Mouse (Mus musculus): ENCODE measurements around the gene Lrfn1. TPM values are rescaled to one million over a fixed set of nuclear protein-coding genes. Genes with fewer than 3 reads are reported as not detected.
"Not testable (repeated sequence)": the region's sequence is repeated elsewhere in the genome, so short reads cannot be mapped to it uniquely, and the experiment has no call there.

Gene Lrfn1
- total RNA-seq, 2 experiments from 2014 or later, result 0.66 to 1.0 TPM

- ATAC-seq (ENCODE audit: poor library complexity, severe bottlenecking), result not testable (repeated sequence)
Observed at GRCm38 (mm10) chr7:28509121-28509520, 57.3 kb downstream of the Lrfn1 start.

GRCm38 (mm10) chr7:28510405-28510974 is 58.7 kb downstream of the Lrfn1 start, which contains the start of gene Ifnl2:
TSS of gene Ifnl2 (minus strand) at chr7:28510455.
- not testable (repeated sequence) for ATAC-seq (ENCODE audit: poor library complexity, severe bottlenecking)

DNA sequence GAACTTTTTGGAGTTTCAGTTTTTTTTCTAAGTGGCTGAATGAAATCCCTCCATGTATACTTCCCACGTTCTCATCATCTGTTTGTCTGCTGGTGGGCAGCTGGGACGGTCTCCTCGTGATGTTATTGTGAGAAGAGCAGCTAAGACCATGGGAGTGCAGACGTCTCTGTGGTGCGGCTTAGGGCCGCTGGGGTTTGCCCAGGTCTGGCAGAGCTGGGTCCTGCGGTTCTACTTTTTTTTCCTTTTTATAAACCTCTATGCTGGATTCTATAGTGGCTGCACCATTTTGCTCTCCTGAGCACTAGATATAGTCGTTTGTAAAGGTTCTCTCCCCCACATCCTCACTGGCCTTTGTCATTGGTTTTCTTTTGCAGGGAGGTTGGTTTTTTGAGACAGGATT is 59.7 kb downstream of the Lrfn1 start:
- ATAC-seq (ENCODE audit: poor library complexity, severe bottlenecking), result no peak

Other genes with a start within 250 kb of the Lrfn1 start
- gene Eid2, start 184.1 kb upstream of the Lrfn1 start, total RNA-seq (2015), result 0.68 and 1.1 TPM in 2 replicates
- gene Eid2, start 184.1 kb upstream of the Lrfn1 start, total RNA-seq (2017), result 0.40 and 0.57 TPM in 2 replicates
- 3.6 and 5.8 TPM in 2 replicates for gene Eid2b, start 174.2 kb upstream of the Lrfn1 start, total RNA-seq (2015)
- 2.9 and 3.0 TPM in 2 replicates for gene Eid2b, start 174.2 kb upstream of the Lrfn1 start, total RNA-seq (2017)
- gene Selenov, start 160.8 kb upstream of the Lrfn1 start, total RNA-seq (2015), result not detected in 2 replicates
- gene Selenov, start 160.8 kb upstream of the Lrfn1 start, total RNA-seq (2017), result not detected in 2 replicates
- not detected in 2 replicates for gene Dll3, start 149.7 kb upstream of the Lrfn1 start, total RNA-seq (2015)
- gene Dll3, start 149.7 kb upstream of the Lrfn1 start, total RNA-seq (2017), result not detected in 2 replicates
- gene Timm50, start 139.9 kb upstream of the Lrfn1 start, total RNA-seq (2015), result 19.5 and 26.2 TPM in 2 replicates
- 19.7 and 22.1 TPM in 2 replicates for gene Timm50, start 139.9 kb upstream of the Lrfn1 start, total RNA-seq (2017)
- 47.1 and 56.8 TPM in 2 replicates for gene Supt5, start 113.2 kb upstream of the Lrfn1 start, total RNA-seq (2015)
- gene Supt5, start 113.2 kb upstream of the Lrfn1 start, total RNA-seq (2017), result 61.2 and 67.5 TPM in 2 replicates
- gene Rps16, start 101.3 kb upstream of the Lrfn1 start, total RNA-seq (2015), result 2,258 and 2,353 TPM in 2 replicates
- 250 and 448 TPM in 2 replicates for gene Rps16, start 101.3 kb upstream of the Lrfn1 start, total RNA-seq (2017)
- gene Plekhg2, start 79.4 kb upstream of the Lrfn1 start, total RNA-seq (2015), result 11.5 and 15.2 TPM in 2 replicates
- gene Plekhg2, start 79.4 kb upstream of the Lrfn1 start, total RNA-seq (2017), result 6.1 and 6.3 TPM in 2 replicates
- 350 and 368 TPM in 2 replicates for gene Zfp36, start 71.7 kb upstream of the Lrfn1 start, total RNA-seq (2015)
- 118 and 143 TPM in 2 replicates for gene Zfp36, start 71.7 kb upstream of the Lrfn1 start, total RNA-seq (2017)
- gene Med29, start 59.3 kb upstream of the Lrfn1 start, total RNA-seq (2015), result 14.7 and 15.4 TPM in 2 replicates
- gene Med29, start 59.3 kb upstream of the Lrfn1 start, total RNA-seq (2017), result 9.0 and 9.4 TPM in 2 replicates
- gene Paf1, start 59.0 kb upstream of the Lrfn1 start, total RNA-seq (2015), result 42.1 and 46.8 TPM in 2 replicates
- 129 and 153 TPM in 2 replicates for gene Paf1, start 59.0 kb upstream of the Lrfn1 start, total RNA-seq (2017)
- 544 and 552 TPM in 2 replicates for gene Gmfg, start 14.5 kb upstream of the Lrfn1 start, total RNA-seq (2015)
- gene Gmfg, start 14.5 kb upstream of the Lrfn1 start, total RNA-seq (2017), result 837 and 967 TPM in 2 replicates
- gene Ifnl2, start 58.5 kb downstream of the Lrfn1 start, total RNA-seq (2015), result not detected in 2 replicates
- gene Ifnl2, start 58.5 kb downstream of the Lrfn1 start, total RNA-seq (2017), result not detected in 2 replicates
- not detected in 2 replicates for gene Ifnl3, start 70.9 kb downstream of the Lrfn1 start, total RNA-seq (2015)
- not detected in 2 replicates for gene Ifnl3, start 70.9 kb downstream of the Lrfn1 start, total RNA-seq (2017)
- gene Sycn, start 88.9 kb downstream of the Lrfn1 start, total RNA-seq (2015), result not detected in 2 replicates
- not detected in 2 replicates for gene Sycn, start 88.9 kb downstream of the Lrfn1 start, total RNA-seq (2017)
- 1.4 and 2.2 TPM in 2 replicates for gene Nccrp1, start 95.3 kb downstream of the Lrfn1 start, total RNA-seq (2015)
- gene Nccrp1, start 95.3 kb downstream of the Lrfn1 start, total RNA-seq (2017), result 0.26 TPM in 1 of 2 replicates, not detected in the other
- 30.2 and 35.4 TPM in 2 replicates for gene Samd4b, start 146.2 kb downstream of the Lrfn1 start, total RNA-seq (2015)
- 6.1 and 7.1 TPM in 2 replicates for gene Samd4b, start 146.2 kb downstream of the Lrfn1 start, total RNA-seq (2017)
- gene Pak4, start 146.2 kb downstream of the Lrfn1 start, total RNA-seq (2015), result 10.0 and 12.8 TPM in 2 replicates
- 9.9 and 11.7 TPM in 2 replicates for gene Pak4, start 146.2 kb downstream of the Lrfn1 start, total RNA-seq (2017)
- gene Acp7, start 179.4 kb downstream of the Lrfn1 start, total RNA-seq (2015), result not detected in 2 replicates
- not detected in 2 replicates for gene Acp7, start 179.4 kb downstream of the Lrfn1 start, total RNA-seq (2017)
- gene Fbxo27, start 240.9 kb downstream of the Lrfn1 start, total RNA-seq (2015), result 0.58 and 0.93 TPM in 2 replicates
- 0.08 and 0.70 TPM in 2 replicates for gene Fbxo27, start 240.9 kb downstream of the Lrfn1 start, total RNA-seq (2017)

Measured in megakaryocyte, adult 5-6 weeks (primary cell).